Mouse (Mus musculus): ENCODE measurements around the gene Rad50. TPM values are rescaled to one million over a fixed set of nuclear protein-coding genes. Genes with fewer than 3 reads are reported as not detected.
A peak's percentile ranks its signal among the peaks of the same experiment; 100 is the strongest.

Rad50 gene
- polyA plus RNA-seq, 2 experiments = 11.1 to 21.2 TPM

- H3K4me3 ChIP-seq (replicated peaks; ENCODE audit: low read length) = no peak overlapping the region
- no peak overlapping the region for H3K9ac ChIP-seq (ENCODE audit: low read depth, low read length, severe bottlenecking)
- no peaks in the 10 kb centered on the region for H3K4me1 ChIP-seq (ENCODE audit: control insufficient read depth, insufficient read depth, low read length)
- ATAC-seq (ENCODE audit: low FRiP score, low read depth) (no peak), DNase-seq (ENCODE audit: low spot score) (no peak)
- TF ChIP-seq POLR2A (IDR thresholded peaks at IDR 0.05; ENCODE audit: borderline replicate concordance, extremely low read depth, insufficient read depth, insufficient read length) = no peak
- WGBS = 81% methylated on average over 5 of the region's 5 CpGs
- no peaks in the 10 kb centered on the region for H3K9me3 ChIP-seq (ENCODE audit: control insufficient read depth, low read length)
- H3K27me3 ChIP-seq (ENCODE audit: control insufficient read depth, insufficient read depth, low read length) = no peaks in the 10 kb centered on the region
- H3K27ac ChIP-seq (replicated peaks; ENCODE audit: low read depth, low read length) = no peak overlapping the region
- no peaks in the 10 kb centered on the region for H3K36me3 ChIP-seq (ENCODE audit: control insufficient read depth, insufficient read depth, low read length)
- no peak overlapping the region for H3K4me2 ChIP-seq (replicated peaks; ENCODE audit: low read depth, low read length, severe bottlenecking)
Measured at GRCm38 (mm10) chr11:53644017-53644416, 63.1 kb downstream of the Rad50 start.

GRCm38 (mm10) chr11:53642744-53643279, 64.3 kb downstream of the Rad50 start:
- no peak overlapping the region for H3K9ac ChIP-seq (ENCODE audit: low read depth, low read length, severe bottlenecking)
- H3K27ac ChIP-seq (replicated peaks; ENCODE audit: low read depth, low read length) = no peak overlapping the region
- no peak overlapping the region for H3K4me2 ChIP-seq (replicated peaks; ENCODE audit: low read depth, low read length, severe bottlenecking)
- no peak for ATAC-seq (ENCODE audit: low FRiP score, low read depth)
- DNase-seq (ENCODE audit: low spot score) = no peak
- no peaks in the 10 kb centered on the region for H3K36me3 ChIP-seq (ENCODE audit: control insufficient read depth, insufficient read depth, low read length)
- WGBS = 78% methylated on average over 12 of the region's 12 CpGs
- no peaks in the 10 kb centered on the region for H3K4me1 ChIP-seq (ENCODE audit: control insufficient read depth, insufficient read depth, low read length)
- no peak overlapping the region for H3K4me3 ChIP-seq (replicated peaks; ENCODE audit: low read length)
- no peak for TF ChIP-seq POLR2A (IDR thresholded peaks at IDR 0.05; ENCODE audit: borderline replicate concordance, extremely low read depth, insufficient read depth, insufficient read length)
- no peaks in the 10 kb centered on the region for H3K27me3 ChIP-seq (ENCODE audit: control insufficient read depth, insufficient read depth, low read length)
- no peaks in the 10 kb centered on the region for H3K9me3 ChIP-seq (ENCODE audit: control insufficient read depth, low read length)

GRCm38 (mm10) chr11:53637803-53638260, 69.3 kb downstream of the Rad50 start:
- Histone ChIP-seq H3K9ac (ENCODE audit: low read depth, low read length, severe bottlenecking) (no peak overlapping the region), H3K4me2 (replicated peaks; ENCODE audit: low read depth, low read length, severe bottlenecking) (no peak overlapping the region), H3K27ac (replicated peaks; ENCODE audit: low read depth, low read length) (no peak overlapping the region), H3K27me3 (ENCODE audit: control insufficient read depth, insufficient read depth, low read length) (no peaks in the 10 kb centered on the region), H3K36me3 (ENCODE audit: control insufficient read depth, insufficient read depth, low read length) (no peaks in the 10 kb centered on the region), H3K4me3 (replicated peaks; ENCODE audit: low read length) (no peak overlapping the region), H3K9me3 (ENCODE audit: control insufficient read depth, low read length) (no peaks in the 10 kb centered on the region), H3K4me1 (ENCODE audit: control insufficient read depth, insufficient read depth, low read length) (peaks cover 11% of the 10 kb centered on the region; the same call in 1 of the 2 replicates)
- WGBS = 68% methylated on average over 10 of the region's 10 CpGs
- DNase-seq (ENCODE audit: low spot score) (no peak), ATAC-seq (ENCODE audit: low FRiP score, low read depth) (no peak)
- no peak for TF ChIP-seq POLR2A (IDR thresholded peaks at IDR 0.05; ENCODE audit: borderline replicate concordance, extremely low read depth, insufficient read depth, insufficient read length)

GRCm38 (mm10) chr11:53637046-53637802, 69.9 kb downstream of the Rad50 start:
- Histone ChIP-seq H3K27ac (replicated peaks; ENCODE audit: low read depth, low read length) (no peak overlapping the region), H3K27me3 (ENCODE audit: control insufficient read depth, insufficient read depth, low read length) (no peaks in the 10 kb centered on the region), H3K4me1 (ENCODE audit: control insufficient read depth, insufficient read depth, low read length) (peaks cover 11% of the 10 kb centered on the region; the same call in 1 of the 2 replicates), H3K36me3 (ENCODE audit: control insufficient read depth, insufficient read depth, low read length) (no peaks in the 10 kb centered on the region), H3K9ac (ENCODE audit: low read depth, low read length, severe bottlenecking) (0 out of 2 replicates have a peak overlapping the region, but pooled peaks have one; percentile 12), H3K4me2 (replicated peaks; ENCODE audit: low read depth, low read length, severe bottlenecking) (peak overlapping the region; percentile 20; the same call in 1 of the 2 replicates), H3K9me3 (ENCODE audit: control insufficient read depth, low read length) (no peaks in the 10 kb centered on the region), H3K4me3 (replicated peaks; ENCODE audit: low read length) (no peak overlapping the region)
- ATAC-seq (ENCODE audit: low FRiP score, low read depth) (no peak), DNase-seq (ENCODE audit: low spot score) (no peak)
- TF ChIP-seq POLR2A (IDR thresholded peaks at IDR 0.05; ENCODE audit: borderline replicate concordance, extremely low read depth, insufficient read depth, insufficient read length) = no peak
- WGBS = 7% methylated on average over 21 of the region's 21 CpGs

GRCm38 (mm10) chr11:53636183-53636646, 70.9 kb downstream of the Rad50 start:
- Histone ChIP-seq H3K9ac (ENCODE audit: low read depth, low read length, severe bottlenecking) (peak overlapping the region; percentile 50), H3K9me3 (ENCODE audit: control insufficient read depth, low read length) (no peaks in the 10 kb centered on the region), H3K4me3 (replicated peaks; ENCODE audit: low read length) (peak overlapping the region; percentile 35), H3K4me1 (ENCODE audit: control insufficient read depth, insufficient read depth, low read length) (peaks cover 11% of the 10 kb centered on the region; the same call in 1 of the 2 replicates), H3K4me2 (replicated peaks; ENCODE audit: low read depth, low read length, severe bottlenecking) (peak overlapping the region; percentile 79), H3K36me3 (ENCODE audit: control insufficient read depth, insufficient read depth, low read length) (no peaks in the 10 kb centered on the region), H3K27ac (replicated peaks; ENCODE audit: low read depth, low read length) (no peak overlapping the region), H3K27me3 (ENCODE audit: control insufficient read depth, insufficient read depth, low read length) (no peaks in the 10 kb centered on the region)
- TF ChIP-seq POLR2A (IDR thresholded peaks at IDR 0.05; ENCODE audit: borderline replicate concordance, extremely low read depth, insufficient read depth, insufficient read length) = no peak
- DNase-seq (ENCODE audit: low spot score) (peak; percentile 39), ATAC-seq (ENCODE audit: low FRiP score, low read depth) (no peak)
- WGBS = 0% methylated on average over 12 of the region's 40 CpGs

Measured in limb, embryonic 14.5 days (tissue).